Mouse (Mus musculus): ENCODE data around the gene Gm21970. TPM values are rescaled to one million over a fixed set of nuclear protein-coding genes. Genes with fewer than 3 reads are reported as not detected.

The Gm21970 gene
- total RNA-seq, 1 experiment from 2014 or later: not detected

DNA sequence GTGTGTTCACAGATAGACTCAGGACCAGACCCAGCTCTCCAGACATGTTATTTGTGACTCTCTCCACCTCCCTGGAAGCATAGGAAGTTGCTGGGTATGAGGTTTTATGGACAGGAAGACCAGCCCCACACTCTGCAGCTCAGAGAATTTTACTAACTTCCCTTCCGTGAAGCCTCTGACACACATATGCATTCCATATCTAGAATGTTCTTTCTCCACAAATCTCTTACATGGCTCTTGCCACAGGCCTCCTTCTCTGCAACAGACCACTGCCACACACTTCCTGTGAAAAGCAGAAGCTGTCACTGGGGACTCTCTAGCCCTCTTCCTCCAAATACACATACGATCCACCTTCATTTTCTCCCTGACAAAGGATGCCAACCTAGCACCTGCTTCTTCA, 24.5 kb upstream of the Gm21970 start:
- ATAC-seq (replicated peaks; ENCODE audit: low read depth, poor library complexity, severe bottlenecking): peak; percentile 86

GRCm38 (mm10) chr16:91372577-91373472, 18.7 kb upstream of the Gm21970 start, which contains the start of gene Ifnar2:
Gene Ifnar2 (plus strand): TSS chr16:91372783.
- peak; percentile 89 for ATAC-seq (replicated peaks; ENCODE audit: low read depth, poor library complexity, severe bottlenecking)

DNA sequence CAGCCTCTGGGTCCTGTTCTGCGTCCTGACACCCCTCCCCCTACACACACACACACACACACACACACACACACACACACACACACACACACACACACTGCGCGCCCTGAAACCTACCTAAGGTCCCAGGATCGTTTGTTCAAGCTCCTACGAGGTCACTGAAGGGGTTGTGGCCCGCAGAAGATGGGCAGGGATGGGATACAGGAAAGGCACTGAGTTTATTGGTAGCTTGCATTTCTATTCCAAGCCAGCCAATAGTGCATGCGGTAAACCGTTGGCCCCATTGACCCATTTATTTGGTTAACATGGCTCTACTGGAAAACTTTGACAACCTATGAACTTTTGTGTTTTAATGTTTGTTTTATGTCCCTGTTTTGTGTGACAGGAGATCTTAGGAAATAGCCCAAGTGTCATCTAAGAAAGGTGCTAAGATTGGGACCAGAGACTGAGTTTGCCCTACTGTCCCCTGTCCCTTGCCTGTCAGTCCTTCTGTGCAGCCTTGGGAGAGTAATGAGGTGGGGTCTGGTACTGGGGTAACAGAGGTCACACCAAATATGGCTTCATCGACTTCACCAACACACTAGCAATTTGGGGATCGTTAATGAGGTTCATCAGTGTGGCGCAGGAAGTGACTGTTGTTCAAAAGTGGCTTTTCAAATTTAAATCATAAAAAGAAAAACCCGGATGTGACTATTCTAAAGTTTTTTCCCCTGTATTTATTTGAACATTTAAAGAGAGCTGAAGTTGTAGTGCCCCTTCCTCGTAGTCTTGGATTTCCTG, 17.9 kb upstream of the Gm21970 start:
- no peak for ATAC-seq (replicated peaks; ENCODE audit: low read depth, poor library complexity, severe bottlenecking)

DNA sequence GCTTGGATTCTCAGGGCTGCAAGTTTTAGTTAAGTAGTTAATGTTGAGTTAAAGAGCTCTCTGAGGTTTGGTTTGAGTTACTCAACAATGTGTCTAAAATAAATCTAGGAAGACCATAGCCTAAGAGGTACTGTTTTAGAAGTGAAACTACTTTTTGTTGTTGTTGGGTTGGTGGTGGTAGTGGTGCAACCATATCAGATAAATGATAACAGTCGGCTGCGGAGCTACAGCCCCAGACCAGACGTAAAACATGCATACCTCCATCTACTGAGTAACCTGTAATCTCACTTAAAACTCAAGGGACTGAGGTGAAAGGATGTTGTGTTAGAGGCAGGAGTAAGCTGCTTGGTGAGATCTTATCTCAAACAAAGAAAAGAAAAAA, 17.3 kb upstream of the Gm21970 start:
- ATAC-seq (replicated peaks; ENCODE audit: low read depth, poor library complexity, severe bottlenecking): 0 out of 2 replicates have a peak, but pooled peaks have one; percentile 9

- no peak for ATAC-seq (replicated peaks; ENCODE audit: low read depth, poor library complexity, severe bottlenecking)
These were observed 14.8 kb upstream of the Gm21970 start for GRCm38 (mm10) chr16:91376701-91377100.

GRCm38 (mm10) chr16:91378431-91378986, 13.0 kb upstream of the Gm21970 start:
- no peak for ATAC-seq (replicated peaks; ENCODE audit: low read depth, poor library complexity, severe bottlenecking)

DNA sequence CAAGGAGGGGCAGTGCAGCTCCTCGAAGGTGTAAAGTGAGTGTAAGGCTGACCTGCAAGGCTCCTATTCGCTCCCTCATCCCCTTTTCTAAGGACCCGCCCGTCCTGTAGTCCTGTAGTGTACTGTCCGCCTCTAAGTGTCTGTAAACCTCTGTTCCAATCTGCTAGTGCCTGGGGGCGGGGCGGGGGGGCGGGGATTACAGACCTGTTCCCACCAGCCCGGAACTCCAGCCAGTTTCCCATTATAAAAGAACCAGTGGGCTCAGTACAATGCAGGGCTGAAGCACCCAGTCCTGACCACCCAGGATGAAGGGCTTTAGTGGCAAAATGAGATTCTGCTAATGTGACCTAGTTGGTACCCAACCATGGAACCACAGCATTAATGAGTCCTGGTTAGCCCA, 12.5 kb upstream of the Gm21970 start:
- no peak for ATAC-seq (replicated peaks; ENCODE audit: low read depth, poor library complexity, severe bottlenecking)

DNA sequence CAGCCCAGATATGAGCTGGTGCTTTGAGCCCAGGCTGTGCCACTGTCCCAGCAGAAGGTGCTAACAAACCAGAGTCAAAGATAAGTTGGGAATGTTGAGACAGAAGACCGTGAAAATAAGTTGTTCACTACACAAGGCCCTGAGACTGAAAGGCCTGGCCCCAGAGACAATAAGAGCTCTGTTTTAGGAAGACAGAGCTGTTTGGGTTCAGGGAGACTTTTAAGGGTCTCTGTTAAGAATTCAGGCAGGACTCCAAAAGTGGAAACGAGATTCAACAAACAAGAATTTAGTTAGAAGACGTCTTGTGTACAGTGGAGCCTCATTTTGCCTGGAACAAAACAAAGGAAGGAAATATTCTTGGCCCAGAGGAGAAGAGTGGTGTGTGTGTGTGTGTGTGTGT, 12.1 kb upstream of the Gm21970 start:
- ATAC-seq (replicated peaks; ENCODE audit: low read depth, poor library complexity, severe bottlenecking): no peak

GRCm38 (mm10) chr16:91380151-91380550, 11.4 kb upstream of the Gm21970 start:
- ATAC-seq (replicated peaks; ENCODE audit: low read depth, poor library complexity, severe bottlenecking): no peak

GRCm38 (mm10) chr16:91381606-91382005, 9.9 kb upstream of the Gm21970 start:
- ATAC-seq (replicated peaks; ENCODE audit: low read depth, poor library complexity, severe bottlenecking): no peak

- ATAC-seq (replicated peaks; ENCODE audit: low read depth, poor library complexity, severe bottlenecking): peak; percentile 57
These were observed 9.2 kb upstream of the Gm21970 start for GRCm38 (mm10) chr16:91382261-91382790.

- no peak for ATAC-seq (replicated peaks; ENCODE audit: low read depth, poor library complexity, severe bottlenecking)
These were observed 7.3 kb upstream of the Gm21970 start for GRCm38 (mm10) chr16:91384221-91384620.

- ATAC-seq (replicated peaks; ENCODE audit: low read depth, poor library complexity, severe bottlenecking): no peak
These were observed 5.9 kb upstream of the Gm21970 start for GRCm38 (mm10) chr16:91385621-91386020.

GRCm38 (mm10) chr16:91386419-91387120, 5.0 kb upstream of the Gm21970 start:
- ATAC-seq (replicated peaks; ENCODE audit: low read depth, poor library complexity, severe bottlenecking): no peak

DNA sequence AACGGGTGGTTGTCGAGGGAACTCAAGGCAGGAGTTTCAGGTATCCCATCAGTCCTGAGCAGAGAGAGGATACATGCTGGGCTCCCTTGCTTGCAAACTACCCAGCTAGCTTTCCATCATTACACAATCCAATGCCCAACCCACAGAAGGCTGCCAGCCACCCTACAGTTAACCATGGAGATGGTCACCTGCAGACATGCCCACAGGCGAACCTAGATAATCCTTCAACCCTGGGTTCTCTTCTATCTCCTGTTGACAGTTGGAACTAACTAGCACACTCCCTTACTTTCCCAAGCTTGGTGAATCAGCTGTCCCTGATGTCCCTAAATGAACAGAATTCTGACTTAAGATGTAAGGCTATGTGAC, 4.4 kb upstream of the Gm21970 start:
- ATAC-seq (replicated peaks; ENCODE audit: low read depth, poor library complexity, severe bottlenecking): no peak

DNA sequence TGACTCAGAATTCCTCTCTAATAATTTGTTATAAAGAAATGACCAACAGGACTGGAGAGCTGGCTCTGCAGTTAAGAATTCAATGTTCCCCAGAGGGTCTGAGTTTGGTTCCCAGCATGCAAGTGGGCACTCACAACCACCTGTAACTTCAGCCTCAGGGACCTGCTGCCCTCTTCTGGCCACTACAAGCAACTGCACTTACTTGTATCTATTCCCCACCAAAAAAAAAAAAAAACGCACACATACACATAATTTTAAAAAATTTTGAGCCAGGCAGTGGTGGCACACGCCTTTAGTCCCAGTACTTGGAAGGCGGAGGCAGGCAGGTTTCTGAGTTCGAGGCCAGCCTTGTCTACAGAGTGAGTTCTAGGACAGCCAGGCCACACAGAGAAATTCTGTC, 1.4 kb upstream of the Gm21970 start:
- ATAC-seq (replicated peaks; ENCODE audit: low read depth, poor library complexity, severe bottlenecking): peak; percentile 65; the same call in 1 of the 2 replicates

DNA sequence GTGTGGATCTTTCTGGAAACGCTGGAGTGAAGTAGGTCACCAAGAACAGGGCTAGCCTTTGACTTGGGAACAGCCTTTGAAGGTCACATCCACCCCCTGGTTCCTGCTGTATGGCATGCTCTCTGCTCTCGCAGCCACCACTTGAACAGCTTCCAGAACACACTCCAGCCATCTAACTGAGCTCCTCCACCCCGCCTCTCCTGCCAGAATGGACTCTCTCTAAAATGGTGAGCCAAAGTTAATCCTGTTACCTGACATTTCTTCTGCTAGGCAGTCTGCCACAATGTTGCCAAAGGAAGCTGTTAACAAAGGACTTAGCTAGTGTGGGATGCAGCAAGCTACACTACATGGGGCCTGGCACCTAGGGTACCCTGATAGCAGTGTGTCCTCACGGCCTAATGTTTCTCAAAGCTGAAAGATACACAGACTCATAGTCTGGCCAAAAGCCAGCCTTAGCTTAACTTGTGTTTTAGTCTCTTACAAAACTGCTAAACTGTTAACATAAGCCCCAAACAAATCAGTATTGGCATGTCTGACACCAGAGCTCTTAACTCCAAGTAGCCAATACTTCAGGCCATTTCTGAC, 3.4 kb downstream of the Gm21970 start:
- ATAC-seq (replicated peaks; ENCODE audit: low read depth, poor library complexity, severe bottlenecking): no peak

GRCm38 (mm10) chr16:91395633-91396392, 4.3 kb downstream of the Gm21970 start:
- no peak for ATAC-seq (replicated peaks; ENCODE audit: low read depth, poor library complexity, severe bottlenecking)

Measured in common myeloid progenitor, adult 5-6 weeks (primary cell).